Mouse (Mus musculus) CH12.LX (cell line): Measurements from ENCODE around the gene Xlr5b. TPM values are rescaled to one million over a fixed set of nuclear protein-coding genes. Genes with fewer than 3 reads are reported as not detected.
"Not testable (repeated sequence)": the region's sequence is repeated elsewhere in the genome, so short reads cannot be mapped to it uniquely, and the experiment has no call there.

ENCODE experiments used
- DNase-seq: peaks from one replicate; pipeline ENCODE4 v3.0.0-alpha.2; 2013; ENCODE audit errors: extremely low read depth
- H3K27ac ChIP-seq: 2 replicates; pipeline ENCODE4 v1.5.1; 2012; ENCODE audit warnings: low read depth, mild to moderate bottlenecking, control low read depth, moderate library complexity; ENCODE audit not compliant: insufficient read depth
- H3K27me3 ChIP-seq: replicated peaks from 2 replicates; pipeline ENCODE3; 2012; ENCODE audit warnings: inconsistent platforms
- H3K36me3 ChIP-seq, 2 experiments: replicated peaks in 1 of 2; 2 replicates each; pipeline versions ENCODE3 to v1.6.1; 2012; ENCODE audit warnings: inconsistent platforms in 1 of 2, low read length in 1 of 2, mild to moderate bottlenecking in 1 of 2, mixed read lengths in 1 of 2, moderate library complexity in 1 of 2; ENCODE audit not compliant: control insufficient read depth in 1 of 2, insufficient read depth in 1 of 2
- H3K4me1 ChIP-seq, 2 experiments: 2 replicates each; pipeline ENCODE4 v1.6.1; 2012; ENCODE audit warnings: inconsistent platforms in 1 of 2, moderate library complexity in 1 of 2; ENCODE audit not compliant: insufficient read depth in 2 of 2, control insufficient read depth in 1 of 2
- H3K4me2 ChIP-seq: 2 replicates; pipeline ENCODE4 v1.6.1; 2012; ENCODE audit warnings: low read depth, mild to moderate bottlenecking, control low read depth; ENCODE audit not compliant: poor library complexity, insufficient read depth, severe bottlenecking
- H3K4me3 ChIP-seq, 3 experiments: fragments of 150-350 bp in 1 of 3; sonication (generic) in 1 of 3; replicated peaks in 1 of 3; 2 replicates each; pipeline versions ENCODE3 to v1.5.1; 2011 to 2012; ENCODE audit warnings: low read depth in 2 of 3, low read length in 2 of 3, mild to moderate bottlenecking in 2 of 3, moderate library complexity in 2 of 3, control low read depth in 1 of 3, improper control_type of control experiment in 1 of 3, inconsistent platforms in 1 of 3, mixed read lengths in 1 of 3; ENCODE audit not compliant: poor library complexity in 1 of 3
- H3K79me2 ChIP-seq: replicated peaks from 2 replicates; pipeline ENCODE4 v1.6.1; 2012; ENCODE audit warnings: mild to moderate bottlenecking, moderate library complexity; ENCODE audit not compliant: control insufficient read depth, poor library complexity, insufficient read depth, severe bottlenecking; ENCODE audit errors: extremely low read depth
- H3K9ac ChIP-seq: 2 replicates; pipeline ENCODE4 v1.6.1; 2012; ENCODE audit warnings: low read depth, mild to moderate bottlenecking, control low read depth, moderate library complexity; ENCODE audit not compliant: insufficient read depth
- H3K9me3 ChIP-seq: replicated peaks from 2 replicates; pipeline ENCODE3; 2012; ENCODE audit warnings: low read length, inconsistent platforms, mixed read lengths
- dilution Hi-C: fragments of 300-500 bp; cut with MboI; formaldehyde crosslinking; loops from 2 replicates; pipeline ENCODE4 v1.14.3; 2020; ENCODE audit warnings: low sequenced_read_pairs; ENCODE audit not compliant: extremely low pct_unique_long_range_greater_than_20kb, extremely low pct_ligation_motif_present
- in situ Hi-C: fragments of 300-500 bp; cut with MboI; formaldehyde crosslinking; loops from 3 replicates; pipeline ENCODE4 v1.14.3; 2019; ENCODE audit warnings: low sequenced_read_pairs, low pct_ligation_motif_present, low pct_unique_long_range_greater_than_20kb, mixed read lengths
- polyA plus RNA-seq: library from polyadenylated mRNA; unstranded; fragments of >175 nt; gene quantifications from 2 replicates; pipeline ENCODE4 v1.2.1, GENCODE M21; 2012; ENCODE audit warnings: low read depth; ENCODE audit not compliant: insufficient read length
- total RNA-seq, 2 experiments: library from RNA; depleted of rRNA; stranded (reverse); fragments of 300-350 nt in 1 of 2; fragments of >200 nt in 1 of 2; gene quantifications; 2 replicates each; pipeline ENCODE4 v1.2.3; 2012 to 2014

Gene Xlr5b
- not detected in 2 replicates for total RNA-seq (2012; rRNA removed)
- total RNA-seq (2014; rRNA removed), result not detected in 2 replicates
- polyA plus RNA-seq, result not detected in 2 replicates

DNA sequence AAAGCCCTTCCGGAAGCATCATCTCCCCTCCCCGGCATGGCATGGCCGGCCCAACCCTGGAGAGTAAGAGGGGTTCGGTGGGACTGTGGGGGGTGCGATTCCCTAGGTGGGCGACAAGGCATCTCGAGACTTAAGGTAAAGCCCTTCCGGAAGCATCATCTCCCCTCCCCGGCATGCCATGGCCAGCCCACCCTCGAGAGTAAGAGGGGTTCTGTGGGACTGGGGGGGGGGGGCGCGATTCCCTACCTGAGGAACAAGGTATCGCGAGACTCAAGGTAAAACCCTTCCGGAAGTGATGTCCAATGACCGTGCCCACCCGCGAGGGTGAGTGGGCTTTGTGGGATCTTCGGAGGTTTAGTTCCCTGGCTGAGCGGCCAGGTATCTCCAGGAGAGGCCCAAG, at the start of gene Xlr5b:
Gene Xlr5b, plus strand, starts transcription at position 301 of the 400 bp plus-strand sequence.
- H3K27ac ChIP-seq, H3K27me3 ChIP-seq, H3K79me2 ChIP-seq, H3K9ac ChIP-seq, H3K36me3 ChIP-seq, dilution Hi-C loops, in situ Hi-C loops, H3K4me3 ChIP-seq, DNase-seq, H3K4me1 ChIP-seq, H3K9me3 ChIP-seq, H3K4me2 ChIP-seq: not testable (repeated sequence)

DNA sequence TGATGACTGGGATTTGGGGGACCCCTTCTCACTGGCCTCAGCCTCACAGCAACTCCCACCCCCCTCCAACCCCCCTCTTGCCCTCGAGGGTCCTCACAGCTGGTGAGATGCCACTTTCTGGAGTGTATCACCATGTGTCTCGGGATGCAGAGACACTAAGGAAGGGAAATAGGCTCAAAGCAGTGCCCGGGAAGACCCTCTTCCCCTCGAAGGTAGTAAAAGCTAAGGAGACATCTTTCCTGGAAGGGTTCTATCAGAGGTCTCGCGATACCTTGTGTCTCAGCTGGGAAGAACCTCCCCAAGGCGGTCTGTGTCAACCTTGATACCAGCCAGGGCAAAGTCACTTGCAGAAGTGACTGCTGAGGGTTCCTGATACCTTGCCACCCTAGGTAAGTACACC, 31.8 kb upstream of the Xlr5b start, which contains the start of gene Gm14685:
Gene Gm14685, plus strand, starts transcription at position 301 of the 400 bp plus-strand sequence.
- H3K9ac ChIP-seq, H3K79me2 ChIP-seq, dilution Hi-C loops, H3K4me3 ChIP-seq, in situ Hi-C loops, H3K9me3 ChIP-seq, H3K36me3 ChIP-seq, H3K27ac ChIP-seq, H3K4me1 ChIP-seq, DNase-seq, H3K27me3 ChIP-seq, H3K4me2 ChIP-seq: not testable (repeated sequence)

DNA sequence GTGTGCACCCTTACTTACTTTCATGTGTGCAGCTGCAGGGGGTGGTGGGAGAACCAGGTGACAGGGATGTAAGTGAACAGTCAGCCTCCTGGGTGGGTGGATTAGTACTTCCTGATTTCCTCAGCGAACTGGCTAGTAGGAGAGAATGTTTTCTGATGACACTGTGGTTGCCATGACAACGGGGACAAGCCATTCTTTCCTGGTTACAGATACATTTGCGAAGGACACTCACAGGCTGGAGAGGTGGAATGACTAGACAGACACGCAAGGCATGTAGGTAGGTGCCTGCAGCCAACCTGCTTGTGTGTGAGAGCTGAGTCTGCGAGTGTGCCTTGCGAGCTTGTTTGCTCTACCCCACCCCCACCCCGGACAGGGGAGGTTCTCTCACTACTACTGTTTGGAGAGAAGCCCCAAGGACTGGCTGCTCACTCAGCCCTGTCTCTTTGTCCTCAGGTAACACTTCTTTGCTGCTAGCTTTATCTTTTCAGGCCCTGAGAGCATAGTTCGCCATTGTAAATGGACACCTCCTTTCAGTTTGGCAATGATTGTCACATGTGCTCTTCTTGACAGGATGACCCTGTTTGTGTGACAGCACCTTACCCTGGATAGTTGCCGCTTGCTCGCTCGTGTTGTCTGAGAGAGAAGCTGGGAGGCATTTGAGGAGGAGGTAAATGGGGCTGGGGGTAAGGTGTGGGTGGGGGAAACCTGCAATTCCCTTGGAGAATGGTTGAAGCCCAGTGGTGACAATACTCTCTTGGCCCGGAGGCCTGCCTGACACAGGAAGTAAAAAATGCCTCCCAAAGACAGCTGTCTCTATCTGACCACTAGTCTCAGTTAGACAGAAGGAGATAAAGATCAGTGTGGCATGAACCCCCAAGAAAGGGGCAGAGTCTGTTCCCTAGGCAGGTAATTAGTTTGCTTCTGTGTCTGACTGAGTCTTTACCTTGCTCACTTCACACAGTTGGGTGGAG, 25.5 kb upstream of the Xlr5b start:
- H3K9ac ChIP-seq, H3K9me3 ChIP-seq, H3K79me2 ChIP-seq, H3K4me2 ChIP-seq, H3K4me3 ChIP-seq, H3K36me3 ChIP-seq, H3K27me3 ChIP-seq, DNase-seq, dilution Hi-C loops, in situ Hi-C loops, H3K4me1 ChIP-seq, H3K27ac ChIP-seq: not testable (repeated sequence)

DNA sequence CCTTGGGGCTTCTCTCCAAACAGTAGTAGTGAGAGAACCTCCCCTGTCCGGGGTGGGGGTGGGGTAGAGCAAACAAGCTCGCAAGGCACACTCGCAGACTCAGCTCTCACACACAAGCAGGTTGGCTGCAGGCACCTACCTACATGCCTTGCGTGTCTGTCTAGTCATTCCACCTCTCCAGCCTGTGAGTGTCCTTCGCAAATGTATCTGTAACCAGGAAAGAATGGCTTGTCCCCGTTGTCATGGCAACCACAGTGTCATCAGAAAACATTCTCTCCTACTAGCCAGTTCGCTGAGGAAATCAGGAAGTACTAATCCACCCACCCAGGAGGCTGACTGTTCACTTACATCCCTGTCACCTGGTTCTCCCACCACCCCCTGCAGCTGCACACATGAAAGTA, 5.4 kb upstream of the Xlr5b start:
- H3K4me3 ChIP-seq, H3K4me2 ChIP-seq, H3K4me1 ChIP-seq, in situ Hi-C loops, H3K36me3 ChIP-seq, H3K27ac ChIP-seq, H3K27me3 ChIP-seq, H3K79me2 ChIP-seq, DNase-seq, H3K9ac ChIP-seq, dilution Hi-C loops, H3K9me3 ChIP-seq: not testable (repeated sequence)

DNA sequence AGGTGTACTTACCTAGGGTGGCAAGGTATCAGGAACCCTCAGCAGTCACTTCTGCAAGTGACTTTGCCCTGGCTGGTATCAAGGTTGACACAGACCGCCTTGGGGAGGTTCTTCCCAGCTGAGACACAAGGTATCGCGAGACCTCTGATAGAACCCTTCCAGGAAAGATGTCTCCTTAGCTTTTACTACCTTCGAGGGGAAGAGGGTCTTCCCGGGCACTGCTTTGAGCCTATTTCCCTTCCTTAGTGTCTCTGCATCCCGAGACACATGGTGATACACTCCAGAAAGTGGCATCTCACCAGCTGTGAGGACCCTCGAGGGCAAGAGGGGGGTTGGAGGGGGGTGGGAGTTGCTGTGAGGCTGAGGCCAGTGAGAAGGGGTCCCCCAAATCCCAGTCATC, 754 bp downstream of the Xlr5b start, which contains the start of gene DXBay18:
Gene DXBay18, minus strand, starts transcription at position 101 of the 400 bp plus-strand sequence.
- H3K9ac ChIP-seq, H3K27ac ChIP-seq, H3K36me3 ChIP-seq, H3K27me3 ChIP-seq, H3K9me3 ChIP-seq, H3K4me1 ChIP-seq, H3K4me2 ChIP-seq, H3K79me2 ChIP-seq, DNase-seq, dilution Hi-C loops, H3K4me3 ChIP-seq, in situ Hi-C loops: not testable (repeated sequence)

DNA sequence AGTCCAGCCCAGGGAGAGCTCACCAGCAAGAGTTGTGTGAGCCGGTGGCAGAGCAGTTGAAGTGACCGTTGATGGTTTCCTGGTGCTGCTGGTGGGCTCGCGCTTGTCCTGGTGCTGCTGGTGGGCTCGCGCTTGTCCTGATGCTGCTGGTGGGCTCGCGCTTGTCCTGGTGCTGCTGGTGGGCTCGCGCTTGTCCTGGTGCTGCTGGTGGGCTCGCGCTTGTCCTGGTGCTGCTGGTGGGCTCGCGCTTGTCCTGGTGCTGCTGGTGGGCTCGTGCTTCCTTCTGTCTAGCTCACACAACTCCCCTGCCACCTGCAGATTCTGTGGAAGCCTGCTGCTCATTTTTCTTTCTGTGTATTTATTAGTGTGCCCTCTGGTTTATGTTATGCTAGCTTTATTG, 28.3 kb downstream of the Xlr5b start, which contains the start of gene Spin2d:
Gene Spin2d, minus strand, starts transcription at position 101 of the 400 bp plus-strand sequence.
- H3K4me2 ChIP-seq, H3K9me3 ChIP-seq, DNase-seq, H3K27ac ChIP-seq, H3K4me1 ChIP-seq, H3K36me3 ChIP-seq, H3K9ac ChIP-seq, in situ Hi-C loops, H3K79me2 ChIP-seq, dilution Hi-C loops, H3K4me3 ChIP-seq, H3K27me3 ChIP-seq: not testable (repeated sequence)
